Mouse (Mus musculus) forebrain, embryonic 10.5 days (tissue): Measurements from ENCODE around the gene Brd3. TPM values are rescaled to one million over a fixed set of nuclear protein-coding genes. Genes with fewer than 3 reads are reported as not detected.
A peak's percentile ranks its signal among the peaks of the same experiment; 100 is the strongest.

ENCODE experiments used
- DNase-seq: peaks from one replicate; pipeline ENCODE4 v3.0.0-alpha.2; 2017; ENCODE audit warnings: low spot score; ENCODE audit errors: extremely low spot score
- H3K27ac ChIP-seq: fragments of 300-500 bp; sonication (generic); 2 replicates; pipeline ENCODE4 v1.5.1; 2016; ENCODE audit warnings: mild to moderate bottlenecking
- H3K27me3 ChIP-seq: fragments of 300-500 bp; sonication (generic); 2 replicates; pipeline ENCODE4 v1.6.1; 2016; ENCODE audit warnings: mild to moderate bottlenecking; ENCODE audit not compliant: poor library complexity, severe bottlenecking
- H3K36me3 ChIP-seq: fragments of 300-500 bp; sonication (generic); replicated peaks from 2 replicates; pipeline ENCODE4 v1.6.1; 2016; ENCODE audit warnings: mild to moderate bottlenecking, moderate library complexity
- H3K4me1 ChIP-seq: fragments of 300-500 bp; sonication (generic); 2 replicates; pipeline ENCODE4 v1.6.1; 2016
- H3K4me3 ChIP-seq: fragments of 300-500 bp; sonication (generic); 2 replicates; pipeline ENCODE4 v1.5.1; 2016; ENCODE audit warnings: mild to moderate bottlenecking, moderate library complexity
- H3K9me3 ChIP-seq: fragments of 300-500 bp; sonication (generic); 2 replicates; pipeline ENCODE4 v1.6.1; 2016; ENCODE audit warnings: mild to moderate bottlenecking, moderate library complexity
- WGBS: fragments of 180-500 bp; shearing (Covaris S2); methylation state at CpG from one replicate; pipeline ENCODE4 v1.1.7; 2016; 5-methylcytosine and 5-hydroxymethylcytosine counted together
- polyA plus RNA-seq: library from polyadenylated mRNA; unstranded; fragments of >200 nt; fragmentation: Nextera tagmentation; extraction: Ambion mirVana; gene quantifications from 2 replicates; pipeline ENCODE4 v1.2.1, GENCODE M21; 2016

Gene Brd3
- polyA plus RNA-seq, 1 experiment from 2014 or later, result 152 TPM

DNA sequence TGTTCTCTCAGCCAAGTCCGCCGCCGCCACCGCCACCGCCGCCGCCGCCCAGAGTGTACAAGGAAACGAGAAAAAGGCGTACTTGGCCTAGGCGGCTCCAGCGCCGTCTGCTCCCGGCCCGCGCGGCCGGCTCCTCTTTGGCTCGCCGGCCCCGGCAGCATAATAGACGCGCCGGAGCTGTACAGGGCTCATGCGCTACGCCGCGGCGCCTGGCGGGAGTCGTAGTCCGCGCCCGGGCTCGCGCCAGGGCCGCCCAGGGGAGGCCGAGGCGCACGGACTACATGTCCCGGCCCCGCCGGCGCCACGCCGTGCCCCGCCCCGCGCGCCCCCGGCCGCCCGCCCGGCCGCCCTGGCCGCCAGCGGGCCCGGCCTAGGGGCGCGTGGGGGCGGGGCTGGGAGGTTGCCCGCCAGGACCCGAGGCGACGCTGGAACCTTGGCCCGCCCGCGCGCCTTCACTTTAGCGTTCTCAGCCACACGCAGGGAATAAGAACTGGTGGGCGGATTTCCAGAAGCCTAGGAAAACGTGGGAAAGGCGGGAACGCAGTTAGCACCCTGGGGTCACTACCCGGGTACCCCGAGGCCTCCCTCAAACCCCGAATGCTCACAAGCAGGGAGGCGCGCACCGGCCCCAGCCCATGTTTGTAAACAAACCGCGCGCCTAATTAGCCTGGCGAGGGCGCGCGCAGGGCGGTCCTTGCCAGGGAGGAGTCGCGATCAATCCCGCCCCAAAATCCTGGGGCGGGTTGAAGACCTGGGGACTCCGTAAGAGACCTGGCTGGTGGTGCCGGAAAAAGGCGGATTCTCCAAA lies 31.8 kb downstream of the Brd3 start:
- H3K4me1 ChIP-seq, result peaks cover 51% of the 10 kb centered on the region
- peaks cover 32% of the 10 kb centered on the region for H3K36me3 ChIP-seq
- under 1% methylated on average over 92 of the region's 96 CpGs for WGBS
- H3K9me3 ChIP-seq, result no peaks in the 10 kb centered on the region
- H3K4me3 ChIP-seq, result peak overlapping the region; percentile 99
- peak overlapping the region; percentile 98 for H3K27ac ChIP-seq
- H3K27me3 ChIP-seq, result no peaks in the 10 kb centered on the region; the same call in 1 of the 2 replicates
- DNase-seq, result peak; percentile 86

DNA sequence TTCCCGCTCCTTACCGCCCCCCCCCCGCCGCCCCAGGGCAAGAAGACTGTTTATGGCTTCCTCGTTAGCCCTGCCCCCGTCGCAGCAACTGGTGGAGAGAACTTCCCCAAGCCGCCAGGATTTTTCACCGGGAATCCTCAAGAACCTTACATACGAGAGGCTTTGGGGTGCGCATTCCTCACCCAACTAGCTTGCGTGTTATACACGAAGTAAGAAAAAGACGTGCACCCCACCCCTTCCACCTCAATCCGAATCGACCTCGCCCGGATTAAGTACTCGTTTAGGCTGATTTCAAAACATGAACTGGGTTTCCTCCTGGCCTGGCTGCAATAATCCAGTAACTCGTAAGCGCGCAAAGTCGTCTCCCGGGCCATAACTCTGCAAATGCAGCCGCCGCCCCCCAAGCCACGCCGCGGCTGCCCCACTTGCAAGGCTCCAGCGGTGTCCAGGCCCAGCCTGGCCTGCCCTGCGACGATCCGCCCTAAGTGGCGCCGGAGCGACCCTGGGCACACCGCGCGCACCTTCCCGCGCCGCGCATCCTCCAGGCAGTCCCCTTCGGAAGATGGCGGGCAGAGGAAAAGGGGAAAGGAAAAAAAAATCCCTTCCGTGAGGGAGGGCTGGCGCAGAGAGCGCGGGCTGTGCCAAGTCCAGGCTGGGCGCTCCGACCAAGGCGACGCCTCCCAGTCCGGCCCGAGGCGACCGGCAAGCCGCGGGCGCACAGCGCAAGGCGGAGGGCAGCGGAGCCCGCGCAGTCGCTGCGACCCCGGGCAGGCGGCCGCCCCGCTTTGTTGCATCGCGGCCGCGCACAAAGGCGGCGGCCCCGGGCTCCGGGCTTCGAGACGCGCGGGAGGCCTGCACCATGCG lies 32.6 kb downstream of the Brd3 start:
- no peaks in the 10 kb centered on the region for H3K9me3 ChIP-seq
- peak overlapping the region; percentile 98 for H3K27ac ChIP-seq
- H3K27me3 ChIP-seq, result no peaks in the 10 kb centered on the region; the same call in 1 of the 2 replicates
- peak overlapping the region; percentile 99 for H3K4me3 ChIP-seq
- under 1% methylated on average over 84 of the region's 84 CpGs for WGBS
- peaks cover 59% of the 10 kb centered on the region for H3K4me1 ChIP-seq
- H3K36me3 ChIP-seq, result peaks cover 41% of the 10 kb centered on the region
- peak; percentile 52 for DNase-seq

DNA sequence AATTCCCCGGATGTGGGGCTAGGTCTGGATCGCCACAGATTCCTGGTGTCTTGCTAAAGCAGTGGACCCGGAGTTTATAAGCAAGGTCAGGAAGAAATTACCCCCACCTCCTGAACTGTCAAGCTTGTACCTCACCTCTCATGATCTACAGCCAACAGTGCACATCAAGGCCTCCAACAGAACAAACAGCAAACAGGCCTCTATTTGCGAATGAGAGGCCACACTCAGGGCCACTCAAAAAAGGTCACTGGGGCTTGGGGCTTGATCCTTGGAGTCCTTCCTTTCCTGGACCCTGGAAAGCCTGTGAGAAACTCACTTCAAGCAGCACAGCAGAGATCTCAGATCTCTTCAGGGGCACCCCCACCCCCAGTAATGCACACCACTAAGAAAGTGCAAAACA lies 33.6 kb downstream of the Brd3 start:
- 44% methylated on average over 4 of the region's 4 CpGs for whole genome bisulfite sequencing
- Histone ChIP-seq H3K27ac (peak overlapping the region; percentile 98), H3K4me3 (peak overlapping the region; percentile 99), H3K27me3 (no peaks in the 10 kb centered on the region; the same call in 1 of the 2 replicates), H3K9me3 (no peaks in the 10 kb centered on the region), H3K36me3 (peaks cover 50% of the 10 kb centered on the region), H3K4me1 (peaks cover 68% of the 10 kb centered on the region)
- DNase-seq, result no peak

DNA sequence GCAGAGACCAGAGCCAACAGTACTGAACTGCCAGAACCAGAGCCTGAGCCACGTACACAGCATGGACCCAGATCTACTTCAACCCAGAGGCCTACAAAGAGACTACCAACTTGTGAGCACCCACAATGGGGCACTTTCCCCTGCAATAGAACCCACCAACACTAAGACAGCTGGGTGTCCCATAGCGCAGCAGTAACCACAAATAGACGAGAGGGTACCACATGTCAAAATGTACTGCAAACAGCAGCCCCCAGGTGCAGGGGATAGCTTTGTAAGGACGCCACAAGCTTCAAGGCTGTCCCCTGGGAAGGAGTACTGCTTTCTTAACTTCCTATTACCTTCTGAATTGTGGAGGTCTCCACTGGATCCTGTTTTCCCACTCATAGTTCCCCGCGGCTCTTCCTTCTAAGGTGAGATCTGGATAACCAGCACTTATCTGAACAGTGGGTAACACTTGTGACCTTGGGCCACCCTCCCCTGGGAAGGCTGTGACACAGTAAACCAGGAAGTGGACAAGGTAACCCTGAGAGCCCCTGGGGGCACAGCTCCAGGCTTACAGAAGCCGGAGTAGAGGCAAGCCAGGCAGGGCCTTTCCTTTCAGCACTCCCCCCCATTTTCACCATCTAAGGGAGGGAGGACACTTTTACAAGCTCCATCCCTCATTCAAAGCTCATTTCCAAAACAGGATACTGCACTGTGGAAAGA lies 34.2 kb downstream of the Brd3 start:
- Histone ChIP-seq H3K9me3 (no peaks in the 10 kb centered on the region), H3K4me1 (peaks cover 71% of the 10 kb centered on the region), H3K27me3 (no peaks in the 10 kb centered on the region; the same call in 1 of the 2 replicates), H3K27ac (0 out of 2 replicates have a peak overlapping the region, but pooled peaks have one; percentile 98), H3K4me3 (peak overlapping the region; percentile 99), H3K36me3 (peaks cover 57% of the 10 kb centered on the region)
- no peak for DNase-seq
- WGBS, result 81% methylated on average over 7 of the region's 7 CpGs

DNA sequence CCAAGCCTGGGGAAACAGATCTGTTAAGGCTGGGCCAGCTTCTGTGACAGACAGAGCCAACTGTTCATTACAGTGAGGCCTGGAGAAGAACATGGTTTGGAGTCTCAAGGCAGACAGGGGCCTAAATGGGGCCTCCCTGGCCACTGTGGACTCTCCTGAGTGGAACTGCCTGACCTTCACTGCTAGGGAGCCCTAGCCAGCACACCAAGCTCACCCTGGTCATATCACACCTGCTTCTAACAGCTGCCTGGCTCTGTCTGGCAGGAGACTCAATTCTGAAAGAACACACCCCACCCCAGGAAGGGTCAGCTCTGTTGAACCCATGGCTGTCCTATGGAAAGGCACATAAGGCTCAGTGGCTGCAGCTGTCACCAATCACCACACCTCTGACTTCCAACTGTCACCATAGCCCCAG lies 36.3 kb downstream of the Brd3 start:
- Histone ChIP-seq H3K9me3 (no peaks in the 10 kb centered on the region), H3K4me3 (peak overlapping the region; percentile 9; the same call in 1 of the 2 replicates), H3K27ac (no peak overlapping the region), H3K4me1 (peaks cover 66% of the 10 kb centered on the region), H3K27me3 (no peaks in the 10 kb centered on the region), H3K36me3 (peaks cover 77% of the 10 kb centered on the region)
- DNase-seq, result no peak

DNA sequence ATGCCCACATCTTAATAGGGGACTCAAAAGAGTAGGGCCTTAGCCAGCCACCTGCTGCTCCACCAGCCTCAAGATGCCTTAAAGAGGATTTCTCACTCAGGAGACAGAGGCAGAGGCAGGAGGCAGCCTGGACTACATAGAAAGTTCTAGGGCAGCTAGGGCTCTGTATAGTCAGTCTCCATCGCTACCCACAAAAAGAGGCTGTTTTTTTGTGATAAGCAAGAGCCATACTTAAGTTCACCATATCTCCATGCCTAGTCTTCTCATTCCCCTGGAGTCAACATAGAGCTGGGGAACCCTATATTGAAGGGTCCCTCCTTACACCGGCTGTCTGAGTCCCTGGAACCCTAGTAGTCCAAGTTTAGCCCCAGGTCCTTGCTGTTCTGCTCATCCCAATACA lies 36.9 kb downstream of the Brd3 start:
- Histone ChIP-seq H3K9me3 (no peaks in the 10 kb centered on the region), H3K27ac (no peak overlapping the region), H3K27me3 (no peaks in the 10 kb centered on the region), H3K4me3 (no peak overlapping the region), H3K4me1 (peaks cover 63% of the 10 kb centered on the region), H3K36me3 (peaks cover 84% of the 10 kb centered on the region)
- DNase-seq, result no peak
- 89% methylated on average over 2 of the region's 2 CpGs for WGBS

DNA sequence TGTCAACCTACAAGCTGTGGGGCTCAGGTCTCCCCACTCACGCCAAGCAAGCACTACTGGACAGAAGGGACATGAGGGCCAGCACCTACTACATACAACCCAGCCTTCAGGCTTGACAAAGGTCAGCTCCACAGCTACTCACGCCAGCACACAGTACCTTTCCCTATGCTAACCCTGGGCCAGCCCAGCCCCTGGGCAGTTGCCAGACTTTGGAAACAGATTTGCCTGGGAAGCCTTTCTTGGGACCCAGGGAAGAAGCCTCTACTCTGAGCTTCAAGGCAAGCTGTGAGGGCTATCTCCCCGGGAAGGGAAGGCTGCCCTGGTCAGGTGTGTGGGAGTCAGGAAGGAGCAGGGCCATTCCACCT lies 37.5 kb downstream of the Brd3 start:
- no peaks in the 10 kb centered on the region for H3K9me3 ChIP-seq
- H3K4me1 ChIP-seq, result peaks cover 63% of the 10 kb centered on the region
- no peak overlapping the region; the same call in 1 of the 2 replicates for H3K4me3 ChIP-seq
- no peak overlapping the region for H3K27ac ChIP-seq
- peaks cover 89% of the 10 kb centered on the region for H3K36me3 ChIP-seq
- DNase-seq, result no peak
- H3K27me3 ChIP-seq, result no peaks in the 10 kb centered on the region
- WGBS, result 84% methylated on average over 3 of the region's 3 CpGs

DNA sequence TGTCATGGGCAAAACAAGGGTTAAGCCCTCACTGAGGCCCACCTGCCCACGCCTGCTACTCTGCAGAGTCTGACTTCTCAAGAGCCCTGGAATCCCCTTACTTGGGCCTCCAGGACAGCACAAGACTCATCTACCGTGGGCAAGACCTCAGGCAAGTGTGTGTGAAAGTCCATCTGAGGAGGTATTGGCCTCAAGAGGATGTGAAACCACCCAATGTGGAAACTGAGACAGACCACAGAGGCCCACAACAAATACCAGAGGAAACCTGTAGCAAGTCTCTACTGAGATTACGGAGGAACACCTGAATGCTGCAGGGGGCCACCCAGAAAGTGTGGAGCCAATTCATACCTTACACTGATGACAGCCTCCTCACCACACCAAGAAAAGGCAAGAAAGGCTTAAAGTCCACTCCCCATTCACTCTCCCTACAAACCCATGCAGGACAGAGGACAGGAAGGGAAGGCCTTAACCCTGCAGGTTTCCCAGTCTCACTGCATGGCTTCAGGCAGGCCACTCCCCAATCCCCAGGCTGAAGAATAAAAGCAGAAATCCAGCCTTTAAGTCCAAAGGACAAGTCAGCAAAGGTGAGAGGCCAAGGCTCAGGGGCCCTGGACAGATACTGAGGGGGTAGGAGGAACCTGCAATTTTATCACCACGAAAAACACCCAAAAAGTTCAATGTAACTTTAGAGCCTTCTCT lies 38.0 kb downstream of the Brd3 start:
- Histone ChIP-seq H3K27me3 (no peaks in the 10 kb centered on the region), H3K36me3 (peaks cover 94% of the 10 kb centered on the region), H3K27ac (no peak overlapping the region), H3K4me3 (no peak overlapping the region; the same call in 1 of the 2 replicates), H3K9me3 (no peaks in the 10 kb centered on the region), H3K4me1 (peaks cover 62% of the 10 kb centered on the region)
- WGBS, result 88% methylated on average over 4 of the region's 4 CpGs
- DNase-seq, result no peak

DNA sequence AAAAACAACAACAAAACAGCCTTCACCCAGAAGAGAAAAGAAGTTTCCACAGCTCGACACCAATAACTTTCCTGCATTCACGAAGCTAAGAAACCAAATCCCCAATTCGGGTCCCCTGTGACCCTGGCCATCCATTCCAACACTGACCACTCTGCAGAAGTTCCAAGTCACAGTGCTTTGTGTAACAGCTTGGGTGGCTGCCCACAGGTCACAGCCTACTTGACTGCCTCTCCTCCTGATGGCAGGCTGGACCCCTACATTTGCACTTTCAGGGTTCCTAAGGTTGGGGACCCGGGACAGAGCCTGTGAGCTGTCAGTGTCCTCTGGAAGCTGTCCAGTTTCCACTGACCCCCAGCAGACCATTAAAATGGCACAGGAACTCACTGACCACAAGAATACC lies 44.6 kb downstream of the Brd3 start:
- peaks cover 5% of the 10 kb centered on the region; the same call in 1 of the 2 replicates for H3K4me1 ChIP-seq
- no peak for DNase-seq
- no peak overlapping the region for H3K4me3 ChIP-seq
- peaks cover 99% of the 10 kb centered on the region for H3K36me3 ChIP-seq
- no peak overlapping the region for H3K27ac ChIP-seq
- H3K27me3 ChIP-seq, result no peaks in the 10 kb centered on the region
- H3K9me3 ChIP-seq, result no peaks in the 10 kb centered on the region
- 88% methylated on average over 4 of the region's 4 CpGs for WGBS

DNA sequence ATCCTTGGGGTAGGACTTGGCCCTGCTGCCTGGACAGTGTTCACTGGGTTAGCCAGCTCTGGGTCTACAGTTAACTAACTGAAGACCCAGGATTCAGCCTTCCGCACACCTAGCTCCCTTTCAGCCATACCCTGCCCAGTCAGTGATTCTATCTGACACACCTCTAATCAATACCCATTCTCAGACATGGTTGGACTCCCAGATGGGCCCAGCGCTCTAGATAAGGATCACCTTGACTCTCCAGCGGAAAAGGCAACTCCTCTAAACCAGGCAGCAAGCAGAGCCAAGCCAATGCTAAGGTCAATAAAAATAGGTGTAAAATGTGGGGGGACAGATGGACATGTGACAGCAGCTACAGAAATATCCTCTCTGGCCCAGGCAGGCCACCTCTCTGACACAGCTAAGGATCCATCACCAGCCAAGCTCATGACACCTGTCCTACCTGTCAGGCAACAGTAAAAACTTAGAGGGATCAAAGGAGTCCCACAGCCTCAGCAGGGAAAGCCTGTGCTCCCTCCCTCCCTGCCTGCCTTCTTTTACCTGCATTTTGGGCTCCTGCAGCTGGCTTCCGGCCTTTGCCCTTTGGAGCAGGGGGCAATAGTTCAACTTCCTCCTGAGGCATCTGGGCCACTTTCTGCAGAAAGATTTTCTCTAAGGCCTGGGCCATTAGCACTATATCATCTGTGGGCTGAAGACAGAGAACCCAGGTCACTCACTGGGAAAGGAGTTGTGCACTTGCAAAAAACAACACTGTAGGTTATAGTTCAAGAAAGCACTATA lies 45.4 kb downstream of the Brd3 start:
- DNase-seq, result no peak
- peaks cover under 1% of the 10 kb centered on the region; the same call in 1 of the 2 replicates for H3K4me1 ChIP-seq
- H3K27me3 ChIP-seq, result no peaks in the 10 kb centered on the region
- no peaks in the 10 kb centered on the region for H3K9me3 ChIP-seq
- no peak overlapping the region for H3K4me3 ChIP-seq
- 94% methylated on average over 4 of the region's 4 CpGs for WGBS
- H3K27ac ChIP-seq, result no peak overlapping the region
- peaks cover 99% of the 10 kb centered on the region for H3K36me3 ChIP-seq

DNA sequence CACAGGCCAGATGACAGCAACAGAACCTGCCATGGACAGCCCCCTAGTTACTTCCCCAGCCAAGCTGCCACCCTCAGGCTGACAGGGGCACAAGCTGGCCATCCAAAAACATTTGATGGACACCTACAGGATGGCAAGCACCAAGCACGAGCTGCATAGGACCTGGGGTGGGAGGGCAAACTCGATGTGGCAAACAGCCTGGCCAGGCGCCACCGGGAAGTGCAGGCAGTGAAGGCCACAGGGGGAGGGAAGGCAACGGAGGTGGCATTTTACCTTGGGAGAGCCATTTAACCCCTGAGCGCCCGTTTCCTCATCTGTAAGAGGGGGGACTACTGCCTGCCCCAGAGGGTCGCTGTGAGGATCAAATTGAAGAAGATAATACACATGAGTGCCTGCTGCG lies 46.8 kb downstream of the Brd3 start:
- no peaks in the 10 kb centered on the region for H3K4me1 ChIP-seq
- no peak overlapping the region for H3K27ac ChIP-seq
- WGBS, result 78% methylated on average over 9 of the region's 9 CpGs
- DNase-seq, result no peak
- no peaks in the 10 kb centered on the region for H3K9me3 ChIP-seq
- no peaks in the 10 kb centered on the region for H3K27me3 ChIP-seq
- peaks cover 99% of the 10 kb centered on the region for H3K36me3 ChIP-seq
- no peak overlapping the region for H3K4me3 ChIP-seq
